Mouse (Mus musculus): ENCODE data around the gene Spint5. TPM values are rescaled to one million over a fixed set of nuclear protein-coding genes. Genes with fewer than 3 reads are reported as not detected.
"Not testable (repeated sequence)": the region's sequence is repeated elsewhere in the genome, so short reads cannot be mapped to it uniquely, and the experiment has no call there.

Spint5 gene
- not detected for total RNA-seq (2021)

GRCm38 (mm10) chr2:164715005-164715404 lies at the start of gene Spint5:
Spint5 (plus strand) TSS chr2:164715305.
- DNase-seq = no peak
- intact Hi-C loops (cut with DNase I) = no loop called here

GRCm38 (mm10) chr2:164670261-164670660 lies 44.8 kb upstream of the Spint5 start:
- no peak for DNase-seq
- intact Hi-C loops (cut with DNase I) = no loop called here

- DNase-seq = no peak
- intact Hi-C loops (cut with DNase I) = no loop called here
These were observed 44.2 kb upstream of the Spint5 start for GRCm38 (mm10) chr2:164670938-164671337.

GRCm38 (mm10) chr2:164673987-164674386 lies 41.1 kb upstream of the Spint5 start, which contains the start of gene Wfdc11:
Wfdc11 (minus strand) TSS chr2:164674087.
- DNase-seq = no peak
- intact Hi-C loops (cut with DNase I) = no loop called here

- intact Hi-C loops (cut with DNase I) = loop anchor here (5.0 kb wide), 1 partner anchor 84 kb away; the partner anchor contains the start of gene Eppin
- DNase-seq = no peak
These were observed 39.0 kb upstream of the Spint5 start for GRCm38 (mm10) chr2:164676103-164676502.

- intact Hi-C loops (cut with DNase I) = loop anchor here (5.0 kb wide), 1 partner anchor 85 kb away; the partner anchor contains the start of gene Eppin
- no peak for DNase-seq
These were observed 38.0 kb upstream of the Spint5 start for GRCm38 (mm10) chr2:164676916-164677685.

- peak; percentile 74 to 82 for DNase-seq
- intact Hi-C loops (cut with DNase I) = loop anchor here (1.0 to 5.0 kb wide), 2 partner anchors 47 to 87 kb away; partner anchors contain the start of gene Eppin
These were observed 36.1 kb upstream of the Spint5 start for GRCm38 (mm10) chr2:164678848-164679625.

GRCm38 (mm10) chr2:164679906-164680305 lies 35.2 kb upstream of the Spint5 start:
- intact Hi-C loops (cut with DNase I) = loop anchor here (1.0 to 5.0 kb wide), 3 partner anchors 46 to 115 kb away; partner anchors contain the start of gene Eppin
- no peak for DNase-seq

GRCm38 (mm10) chr2:164684807-164685206 lies 30.3 kb upstream of the Spint5 start, which contains the start of gene Wfdc13:
Wfdc13 (plus strand) TSS chr2:164685107.
- intact Hi-C loops (cut with DNase I) = no loop called here
- no peak for DNase-seq

- no peak for DNase-seq
- intact Hi-C loops (cut with DNase I) = no loop called here
These were observed 16.9 kb upstream of the Spint5 start, which contains the start of gene Spint4 for GRCm38 (mm10) chr2:164698201-164698600. Spint4 (plus strand) TSS chr2:164698501.

GRCm38 (mm10) chr2:164700959-164701358 lies 14.1 kb upstream of the Spint5 start:
- no peak for DNase-seq
- intact Hi-C loops (cut with DNase I) = no loop called here

- DNase-seq = no peak
- intact Hi-C loops (cut with DNase I) = no loop called here
These were observed 13.3 kb upstream of the Spint5 start for GRCm38 (mm10) chr2:164701761-164702160.

GRCm38 (mm10) chr2:164704235-164704634 lies 10.9 kb upstream of the Spint5 start:
- intact Hi-C loops (cut with DNase I) = no loop called here
- no peak for DNase-seq

GRCm38 (mm10) chr2:164705328-164705727 lies 9.8 kb upstream of the Spint5 start:
- no peak for DNase-seq
- intact Hi-C loops (cut with DNase I) = no loop called here

GRCm38 (mm10) chr2:164705991-164706390 lies 9.1 kb upstream of the Spint5 start:
- no peak for DNase-seq
- intact Hi-C loops (cut with DNase I) = no loop called here

GRCm38 (mm10) chr2:164716194-164716786 lies 1.2 kb downstream of the Spint5 start:
- DNase-seq; intact Hi-C loops (cut with DNase I): not testable (repeated sequence)

- intact Hi-C loops (cut with DNase I) = no loop called here
- DNase-seq = no peak
These were observed 8.2 kb downstream of the Spint5 start for GRCm38 (mm10) chr2:164723276-164723675.

GRCm38 (mm10) chr2:164725895-164726619 lies 11.0 kb downstream of the Spint5 start:
- peak; percentile 70 to 80 for DNase-seq
- intact Hi-C loops (cut with DNase I) = loop anchor here (1.0 kb wide), 2 partner anchors 47 to 134 kb away; no protein-coding TSS in a partner anchor

GRCm38 (mm10) chr2:164731719-164732118 lies 16.6 kb downstream of the Spint5 start:
- DNase-seq = no peak
- intact Hi-C loops (cut with DNase I) = no loop called here

GRCm38 (mm10) chr2:164733259-164733658 lies 18.2 kb downstream of the Spint5 start:
- intact Hi-C loops (cut with DNase I) = no loop called here
- no peak for DNase-seq

All from heart, postnatal 10 days (tissue).